Mouse (Mus musculus) kidney, adult 18-20 months (tissue): Measurements from ENCODE around the gene Odam.

Experiments
- DNase-seq: peaks from one replicate; pipeline ENCODE4 v3.0.0; 2021

The Odam gene

DNA sequence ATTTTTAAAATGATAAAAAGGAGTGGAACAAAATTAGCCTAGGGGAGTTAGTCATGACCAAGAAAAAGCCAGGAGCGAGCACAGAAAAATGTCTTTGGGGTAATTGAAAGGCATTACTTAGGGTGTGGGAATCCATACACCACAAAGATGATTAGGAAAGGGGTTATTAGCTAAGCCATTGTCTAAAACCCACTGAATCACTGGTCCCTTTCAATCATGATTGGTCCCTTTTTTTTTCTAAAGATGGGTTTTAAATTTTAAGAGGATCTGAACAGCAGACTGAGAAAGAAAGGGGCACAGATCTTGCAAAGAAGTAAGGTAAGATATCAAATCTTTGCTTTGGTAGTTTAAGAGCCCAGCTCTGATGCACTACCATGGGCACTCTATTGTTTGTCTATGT is at the start of gene Odam:
Gene Odam (plus strand): TSS at position 301 of the 400 bp plus-strand sequence.
- no peak for DNase-seq

GRCm38 (mm10) chr5:87855136-87855716 is 29.6 kb upstream of the Odam start:
- no peak for DNase-seq

DNA sequence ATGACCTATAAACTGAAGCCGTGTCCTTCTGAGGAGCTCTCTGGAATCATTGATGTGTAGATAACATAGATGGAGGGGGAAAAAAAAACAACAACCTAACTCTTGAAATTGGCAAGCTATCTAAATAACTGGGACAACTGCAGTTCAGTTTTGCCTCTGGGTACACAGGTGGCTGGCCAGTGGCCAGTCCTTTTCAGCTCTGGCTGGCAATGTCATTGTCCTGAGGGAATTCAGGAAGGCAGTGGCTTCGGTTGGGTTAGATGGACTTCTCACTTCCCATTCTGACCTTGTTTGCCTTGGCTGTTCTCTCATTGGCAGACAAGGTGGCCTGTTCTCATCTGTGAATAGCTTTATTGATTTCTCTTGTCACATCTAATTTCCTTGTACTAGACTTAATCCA is 14.7 kb upstream of the Odam start:
- no peak for DNase-seq

DNA sequence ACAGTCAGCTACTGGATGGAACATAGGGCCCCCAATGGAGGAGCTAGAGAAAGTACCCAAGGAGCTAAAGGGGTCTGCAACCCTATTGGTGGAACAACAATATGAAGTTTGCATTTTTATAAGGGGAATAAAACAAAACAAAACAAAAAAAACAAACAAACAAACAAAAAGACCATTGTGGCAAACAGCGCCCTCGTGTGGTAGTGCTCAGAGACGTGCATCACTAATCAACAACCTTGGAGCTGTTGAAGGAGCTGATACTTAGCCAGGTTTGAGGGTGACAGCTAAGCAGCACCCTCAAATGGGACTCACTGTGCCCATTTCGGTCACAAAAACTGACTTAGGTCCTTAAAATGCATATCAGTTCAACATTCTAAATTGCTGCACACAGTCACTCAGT is 13.4 kb upstream of the Odam start:
- no peak for DNase-seq

DNA sequence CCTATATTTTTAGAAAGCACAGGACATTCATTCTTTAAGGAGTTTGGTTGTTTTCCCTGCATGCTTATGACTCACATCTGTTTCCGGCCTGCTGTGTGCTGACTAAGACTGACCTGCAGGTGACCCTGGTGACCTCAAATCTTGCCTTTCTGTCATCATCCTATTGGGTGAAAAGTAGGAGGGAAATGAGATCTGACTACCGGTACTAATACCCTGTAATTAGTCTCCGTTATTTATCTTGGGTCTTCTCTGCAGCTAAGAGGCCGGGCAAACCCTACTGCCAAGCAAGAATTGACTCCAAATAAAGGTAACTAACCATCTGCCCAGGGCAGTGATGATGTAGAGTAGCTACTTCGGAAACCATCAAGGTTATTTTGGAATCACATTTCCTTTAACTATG is 40.5 kb downstream of the Odam start, which contains the start of gene Csn3:
Gene Csn3 (plus strand): TSS at position 208 of the 400 bp plus-strand sequence.
- no peak for DNase-seq

DNA sequence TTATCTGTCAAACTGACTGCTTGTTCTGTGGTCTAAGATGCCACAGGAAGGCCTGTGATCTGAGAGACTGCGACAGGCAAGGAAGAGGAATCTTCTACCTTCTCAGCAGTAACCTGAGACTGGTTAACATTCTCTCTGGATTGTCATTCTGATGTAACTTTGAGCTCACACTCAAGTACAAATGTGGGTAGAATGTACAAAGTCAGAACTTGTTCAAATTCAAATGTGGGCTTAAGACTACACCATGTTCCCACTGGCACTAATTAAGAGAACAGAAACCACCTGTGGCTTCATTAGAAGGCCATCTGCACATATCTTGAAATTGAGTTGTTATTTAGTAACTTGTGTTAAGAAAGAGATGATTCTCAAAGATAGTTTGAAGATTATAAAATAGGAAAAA is 46.8 kb downstream of the Odam start:
- DNase-seq = no peak

DNA sequence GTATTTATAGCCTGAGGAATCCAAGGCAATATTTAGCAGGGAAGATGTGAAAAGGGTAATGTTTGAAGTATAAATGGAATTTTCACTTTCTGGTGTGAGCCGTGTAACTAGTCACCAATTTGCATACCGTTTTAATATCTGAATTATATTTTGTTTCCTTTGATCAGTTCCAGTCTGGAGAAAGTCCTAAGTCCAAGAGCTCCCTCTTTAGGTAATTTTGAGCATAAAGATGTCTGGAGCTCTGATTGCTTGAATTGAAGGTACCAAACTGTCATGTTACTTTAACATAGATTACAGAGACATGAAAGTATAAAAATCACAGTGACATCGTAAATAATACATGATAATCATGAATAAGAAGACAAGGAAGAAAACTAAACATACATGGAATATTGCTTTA is 55.9 kb downstream of the Odam start:
- DNase-seq = no peak

DNA sequence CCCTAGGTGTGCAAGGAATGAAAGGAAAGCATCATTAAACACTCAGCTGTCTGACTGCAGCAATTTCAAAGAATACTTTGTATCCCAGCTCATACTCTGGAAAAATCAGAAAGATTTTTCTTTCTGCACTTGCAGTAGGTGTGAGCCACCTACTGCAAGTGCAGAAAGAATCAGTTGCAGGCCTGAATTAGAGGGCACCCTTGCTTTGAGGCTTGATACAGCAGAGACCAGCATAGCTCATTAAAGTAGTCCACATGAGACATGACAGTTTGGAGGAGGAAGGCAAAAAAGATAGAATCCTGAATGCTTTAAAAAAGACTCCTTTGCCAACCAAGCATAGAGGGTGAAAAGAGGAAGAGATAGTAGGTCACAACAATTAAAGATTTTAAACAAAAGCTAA is 57.7 kb downstream of the Odam start:
- DNase-seq = no peak
